10 mouse cellular contexts compared by ENCODE assay signal in the genomic region with DNA sequence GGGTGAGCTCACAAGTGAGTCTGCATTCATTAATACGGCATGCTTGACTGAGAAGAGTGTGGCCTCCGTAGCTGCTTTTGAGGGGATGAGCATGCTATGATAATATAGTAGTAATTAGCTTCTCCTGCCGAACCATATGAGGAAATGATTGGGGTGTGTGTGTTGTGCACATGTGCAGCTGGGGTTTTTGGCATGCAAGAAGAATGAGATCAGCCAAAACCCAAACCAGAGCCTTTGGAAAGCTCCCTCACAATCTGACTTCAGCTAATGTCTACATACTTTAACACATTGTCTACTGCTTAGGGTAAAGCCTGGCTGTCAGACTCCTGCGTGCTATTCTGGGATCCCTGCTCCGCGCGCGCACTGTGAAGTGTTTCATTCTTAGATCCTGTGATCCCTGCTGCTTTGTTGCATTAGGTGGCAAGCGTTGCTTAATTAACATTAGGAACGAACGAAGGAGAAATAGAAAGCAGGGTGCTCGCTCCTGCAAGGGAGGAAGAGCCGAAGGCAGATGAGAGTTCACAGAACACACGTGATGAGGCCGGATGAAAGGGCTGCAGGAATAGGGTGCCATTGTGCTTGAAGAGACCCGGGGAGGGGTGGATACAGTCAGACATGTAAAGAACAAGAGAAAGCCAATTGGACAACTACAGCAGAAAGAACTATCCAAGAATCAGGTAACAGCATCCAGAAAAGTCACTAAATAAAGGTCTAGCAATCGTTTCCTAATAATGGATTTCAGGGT.
DNase-seq lines count a peak whose midpoint lies in the region; ATAC-seq and TF ChIP-seq lines count a peak whose summit lies in the region.
"Had no signal": no experiment of that assay in that cellular context is flagged by ENCODE, and none has a peak within 500 bp of the region (broad histone marks: within the 10 kb centered on the region; RNA-seq: fewer than 3 reads in every experiment).

No protein-coding gene starts in this region.

- peak overlapping the region; percentile 28 for H3K4me2 ChIP-seq in limb, embryonic 14.5 days (replicated peaks; ENCODE audit: low read depth, low read length, severe bottlenecking)

- H3K27ac ChIP-seq in limb, embryonic 14.5 days (replicated peaks; ENCODE audit: low read depth, low read length), result no peak overlapping the region

- 58% methylated on average over 17 of the region's 17 CpGs for WGBS in limb, embryonic 14.5 days

- no peaks in the 10 kb centered on the region for H3K9me3 ChIP-seq in limb, embryonic 14.5 days (ENCODE audit: control insufficient read depth, low read length)

- no peak overlapping the region for H3K4me3 ChIP-seq in limb, embryonic 14.5 days (replicated peaks; ENCODE audit: low read length)
- H3K4me3 ChIP-seq: erythroblast, embryonic 14.5 days had no signal

- no peaks in the 10 kb centered on the region for H3K27me3 ChIP-seq in limb, embryonic 14.5 days (ENCODE audit: control insufficient read depth, insufficient read depth, low read length)

- H3K9ac ChIP-seq in limb, embryonic 14.5 days (ENCODE audit: low read depth, low read length, severe bottlenecking), result no peak overlapping the region

- H3K36me3 ChIP-seq in limb, embryonic 14.5 days (ENCODE audit: control insufficient read depth, insufficient read depth, low read length), result no peaks in the 10 kb centered on the region

- peak; percentile 88 for ATAC-seq in frontal cortex, adult (ENCODE audit: low TSS enrichment)
- peak; percentile 63; the same call in 1 of the 2 replicates for ATAC-seq in limb, embryonic 14.5 days (ENCODE audit: low FRiP score, low read depth)
- ATAC-seq in activated CD4-positive, CD25-positive, alpha-beta regulatory T cell, adult 4 months, result no peak

- peaks cover 25% of the 10 kb centered on the region for H3K4me1 ChIP-seq in limb, embryonic 14.5 days (ENCODE audit: control insufficient read depth, insufficient read depth, low read length)

- DNase-seq in frontal cortex, postnatal 14 days (ENCODE audit: low spot score in 2 of 2), result no peak
- DNase-seq in right cerebral cortex, adult 18-20 months, result peak; percentile 26
- DNase-seq in right cerebral cortex, postnatal 14 days, result no peak
- peak; percentile 71 for DNase-seq in limb, embryonic 14.5 days (ENCODE audit: low spot score)
- no peak for DNase-seq in urinary bladder, adult 18-20 months (ENCODE audit: low spot score in 2 of 2)
- DNase-seq in thymus, postnatal 36 days, result no peak
- DNase-seq: adrenal gland, adult 8-10 months had no signal

- TF ChIP-seq POLR2A in limb, embryonic 14.5 days (IDR thresholded peaks at IDR 0.05; ENCODE audit: borderline replicate concordance, extremely low read depth, insufficient read depth, insufficient read length), result no peak

Comparison
In these comparisons a context has a peak if more than half of its experiments do, and no peak if none do; other contexts are left out.
1. DNase-seq: peak in right cerebral cortex, adult 18-20 months (single experiment) and limb, embryonic 14.5 days (single experiment); none in frontal cortex, postnatal 14 days (0 of 2), right cerebral cortex, postnatal 14 days (single experiment), urinary bladder, adult 18-20 months (0 of 2) and thymus, postnatal 36 days (0 of 2).